ENCODE assay signal across 16 mouse cellular contexts in the genomic region with DNA sequence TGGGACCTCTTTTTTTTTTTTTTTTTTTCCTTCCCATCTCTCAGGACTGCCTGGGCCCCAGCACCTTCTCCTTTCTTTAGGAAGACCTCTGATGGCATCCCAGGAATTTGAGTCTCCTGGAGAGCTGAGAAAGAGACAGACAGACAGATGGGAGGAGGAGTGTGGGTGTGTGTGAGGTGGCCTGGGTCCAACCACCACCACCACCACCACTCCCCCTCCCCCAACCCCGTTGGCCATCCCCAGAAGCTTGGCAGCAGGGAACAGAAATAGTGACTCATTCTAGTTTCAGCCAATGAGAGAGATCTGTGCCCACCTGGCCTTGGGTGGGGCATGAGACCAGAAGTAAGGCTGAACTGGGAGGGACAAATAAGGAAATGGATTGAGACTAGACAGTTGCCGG. TPM values are rescaled to one million over a fixed set of nuclear protein-coding genes. Genes with fewer than 3 reads are reported as not detected.
A peak's percentile ranks its signal among the peaks of the same experiment; 100 is the strongest.
DNase-seq lines count a peak whose midpoint lies in the region; ATAC-seq lines count a peak whose summit lies in the region.
"Had no signal": no experiment of that assay in that cellular context is flagged by ENCODE, and none has a peak within 500 bp of the region (broad histone marks: within the 10 kb centered on the region; RNA-seq: fewer than 3 reads in every experiment).

No protein-coding gene starts in this region.

- no peak for ATAC-seq in hindbrain, embryonic 13.5 days (ENCODE audit: low FRiP score)
- no peak for ATAC-seq in stomach, embryonic 15.5 days (ENCODE audit: insufficient read depth, low FRiP score, low read depth)
- ATAC-seq in cerebellum, adult (ENCODE audit: insufficient number of reproducible peaks, low FRiP score, low TSS enrichment), result no peak
- ATAC-seq: intestine, embryonic 16.5 days had no signal

- H3K4me3 ChIP-seq in hindbrain, embryonic 10.5 days, result no peak overlapping the region
- no peak overlapping the region for H3K4me3 ChIP-seq in hindbrain, embryonic 13.5 days
- no peak overlapping the region for H3K4me3 ChIP-seq in stomach, embryonic 15.5 days (replicated peaks)
- H3K4me3 ChIP-seq: embryonic facial prominence, embryonic 12.5 days had no signal

- peaks cover 38% of the 10 kb centered on the region for H3K4me1 ChIP-seq in hindbrain, embryonic 10.5 days (replicated peaks)
- peaks cover 28% of the 10 kb centered on the region for H3K4me1 ChIP-seq in hindbrain, embryonic 13.5 days (replicated peaks)
- peaks cover 41% of the 10 kb centered on the region for H3K4me1 ChIP-seq in stomach, embryonic 15.5 days

- DNase-seq in hindbrain, embryonic 10.5 days (ENCODE audit: low spot score), result no peak
- DNase-seq in right cerebral cortex, adult 2 months (ENCODE audit: low spot score in 2 of 2), result peak; percentile 26 to 27
- no peak for DNase-seq in right cerebral cortex, postnatal 10 days (ENCODE audit: low spot score in 2 of 2)
- peak; percentile 84 for DNase-seq in Muller cell, postnatal 12 days (ENCODE audit: inconsistent ontology term)
- no peak for DNase-seq in thymus, postnatal 25 days
- DNase-seq: gastrocnemius, postnatal 36 days; liver; midbrain, embryonic 14.5 days had no signal

- peaks cover 58% of the 10 kb centered on the region for H3K27me3 ChIP-seq in hindbrain, embryonic 10.5 days (ENCODE audit: insufficient read depth, poor library complexity, severe bottlenecking)
- H3K27me3 ChIP-seq in hindbrain, embryonic 13.5 days, result peaks cover 52% of the 10 kb centered on the region
- H3K27me3 ChIP-seq in stomach, embryonic 15.5 days (replicated peaks), result no peaks in the 10 kb centered on the region

- H3K4me2 ChIP-seq in hindbrain, embryonic 13.5 days, result no peak overlapping the region
- H3K4me2 ChIP-seq in stomach, embryonic 15.5 days, result no peak overlapping the region
- H3K4me2 ChIP-seq: embryonic facial prominence, embryonic 12.5 days had no signal

- 52% methylated on average over 2 of the region's 2 CpGs for WGBS in hindbrain, embryonic 10.5 days
- WGBS in hindbrain, embryonic 13.5 days, result 46% methylated on average over 2 of the region's 2 CpGs
- 25% methylated on average over 2 of the region's 2 CpGs for WGBS in stomach, embryonic 15.5 days

- no peaks in the 10 kb centered on the region for H3K9me3 ChIP-seq in hindbrain, embryonic 10.5 days
- H3K9me3 ChIP-seq in hindbrain, embryonic 13.5 days, result no peaks in the 10 kb centered on the region
- H3K9me3 ChIP-seq in stomach, embryonic 15.5 days, result no peaks in the 10 kb centered on the region
- H3K9me3 ChIP-seq: embryonic facial prominence, embryonic 12.5 days had no signal

- H3K27ac ChIP-seq in hindbrain, embryonic 10.5 days, result 0 out of 2 replicates have a peak overlapping the region, but pooled peaks have one; percentile 4
- no peak overlapping the region for H3K27ac ChIP-seq in hindbrain, embryonic 13.5 days
- 0 out of 2 replicates have a peak overlapping the region, but pooled peaks have one; percentile 16 for H3K27ac ChIP-seq in stomach, embryonic 15.5 days
- H3K27ac ChIP-seq: embryonic facial prominence, embryonic 12.5 days had no signal

- no peak overlapping the region for H3K9ac ChIP-seq in hindbrain, embryonic 13.5 days
- H3K9ac ChIP-seq in stomach, embryonic 15.5 days, result no peak overlapping the region
- H3K9ac ChIP-seq: embryonic facial prominence, embryonic 12.5 days had no signal

- no peaks in the 10 kb centered on the region for H3K36me3 ChIP-seq in hindbrain, embryonic 10.5 days
- H3K36me3 ChIP-seq in hindbrain, embryonic 13.5 days, result no peaks in the 10 kb centered on the region
- no peaks in the 10 kb centered on the region for H3K36me3 ChIP-seq in stomach, embryonic 15.5 days
- H3K36me3 ChIP-seq: embryonic facial prominence, embryonic 12.5 days had no signal

RNA-seq across cellular contexts. Expression of a gene that starts 3.8 kb away (rescaled TPM):
- 4.3 and 4.5 TPM in 2 replicates for polyA plus RNA-seq in hindbrain, embryonic 10.5 days (2016; fragmentation: Nextera tagmentation; extraction: Ambion mirVana)
- polyA plus RNA-seq in hindbrain, embryonic 13.5 days (2015; fragmentation: Nextera tagmentation; extraction: Ambion mirVana), result 1.6 TPM in 2 replicates
- polyA plus RNA-seq in stomach, embryonic 15.5 days (2015; fragmentation: Nextera tagmentation; extraction: Ambion mirVana), result 6.6 and 7.6 TPM in 2 replicates

RNA-seq across cellular contexts. Expression of a gene that starts 33.3 kb away (rescaled TPM):
- 71.6 and 79.0 TPM in 2 replicates for polyA plus RNA-seq in hindbrain, embryonic 10.5 days (2016; fragmentation: Nextera tagmentation; extraction: Ambion mirVana)
- 36.7 and 40.1 TPM in 2 replicates for polyA plus RNA-seq in hindbrain, embryonic 13.5 days (2015; fragmentation: Nextera tagmentation; extraction: Ambion mirVana)
- 18.0 and 21.1 TPM in 2 replicates for polyA plus RNA-seq in stomach, embryonic 15.5 days (2015; fragmentation: Nextera tagmentation; extraction: Ambion mirVana)

RNA-seq across cellular contexts. Expression of a gene that starts 35.8 kb away (rescaled TPM):
- polyA plus RNA-seq in hindbrain, embryonic 10.5 days (2016; fragmentation: Nextera tagmentation; extraction: Ambion mirVana), result 19.2 and 19.4 TPM in 2 replicates
- 9.5 and 11.0 TPM in 2 replicates for polyA plus RNA-seq in hindbrain, embryonic 13.5 days (2015; fragmentation: Nextera tagmentation; extraction: Ambion mirVana)
- polyA plus RNA-seq in stomach, embryonic 15.5 days (2015; fragmentation: Nextera tagmentation; extraction: Ambion mirVana), result 54.1 and 62.1 TPM in 2 replicates

RNA-seq across cellular contexts. Expression of a gene that starts 48.7 kb away (rescaled TPM):
- not detected in 2 replicates for polyA plus RNA-seq in hindbrain, embryonic 10.5 days (2016; fragmentation: Nextera tagmentation; extraction: Ambion mirVana)
- polyA plus RNA-seq in hindbrain, embryonic 13.5 days (2015; fragmentation: Nextera tagmentation; extraction: Ambion mirVana), result not detected in 2 replicates
- 210 and 299 TPM in 2 replicates for polyA plus RNA-seq in stomach, embryonic 15.5 days (2015; fragmentation: Nextera tagmentation; extraction: Ambion mirVana)
- polyA plus RNA-seq: embryonic facial prominence, embryonic 12.5 days; heart, embryonic 14.5 days; hindbrain, embryonic 11.5 days; midbrain, embryonic 14.5 days; neural tube, embryonic 11.5 days had no signal

Comparison
In these comparisons a context has a peak if more than half of its experiments do, and no peak if none do; other contexts are left out.
1. DNase-seq: peak in right cerebral cortex, adult 2 months (2 of 2) and Muller cell, postnatal 12 days (single experiment); none in hindbrain, embryonic 10.5 days (single experiment), right cerebral cortex, postnatal 10 days (0 of 2) and thymus, postnatal 25 days (single experiment).